Mouse (Mus musculus): Measurements from ENCODE around the gene Tsc22d3. TPM values are rescaled to one million over a fixed set of nuclear protein-coding genes. Genes with fewer than 3 reads are reported as not detected.
A peak's percentile ranks its signal among the peaks of the same experiment; 100 is the strongest.
"Not testable (repeated sequence)": the region's sequence is repeated elsewhere in the genome, so short reads cannot be mapped to it uniquely, and the experiment has no call there.

Tsc22d3 gene
- total RNA-seq, 2 experiments from 2014 or later = 74.0 to 79.1 TPM

DNA sequence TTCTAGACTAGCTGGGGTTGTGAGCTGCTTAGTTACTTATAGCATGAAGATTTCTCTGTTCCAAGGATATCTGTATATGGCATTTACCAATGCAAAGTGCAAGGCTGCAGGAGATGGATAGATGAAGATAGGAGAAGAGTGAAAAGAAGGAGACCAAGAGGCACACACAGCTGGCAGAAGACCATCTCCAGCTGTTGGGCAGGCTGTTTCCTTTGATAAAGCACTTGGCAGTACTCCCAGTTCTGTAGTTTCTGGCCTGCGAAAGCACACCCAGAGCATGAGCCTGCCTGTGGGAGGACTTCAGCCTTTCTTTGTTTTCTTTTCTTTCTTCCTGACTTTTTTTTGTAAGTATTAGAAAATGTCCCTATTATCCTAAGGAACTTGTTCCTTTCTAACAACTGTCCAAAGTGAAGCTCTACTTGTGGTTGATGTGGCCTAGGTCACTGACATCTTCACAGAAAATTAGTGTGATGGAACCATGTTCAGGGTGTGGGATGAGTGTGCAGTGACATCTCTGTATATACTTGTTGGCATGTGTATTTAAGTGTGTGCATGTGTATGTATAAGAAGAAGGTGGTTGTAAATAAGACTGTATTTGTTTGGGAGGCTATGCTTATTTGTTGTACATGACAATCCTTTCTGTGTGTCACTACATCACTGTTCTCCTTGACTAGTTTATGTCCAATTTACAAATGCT lies 32.6 kb downstream of the Tsc22d3 start:
- DNase-seq (ENCODE audit: low spot score in 2 of 2) = no peak

DNA sequence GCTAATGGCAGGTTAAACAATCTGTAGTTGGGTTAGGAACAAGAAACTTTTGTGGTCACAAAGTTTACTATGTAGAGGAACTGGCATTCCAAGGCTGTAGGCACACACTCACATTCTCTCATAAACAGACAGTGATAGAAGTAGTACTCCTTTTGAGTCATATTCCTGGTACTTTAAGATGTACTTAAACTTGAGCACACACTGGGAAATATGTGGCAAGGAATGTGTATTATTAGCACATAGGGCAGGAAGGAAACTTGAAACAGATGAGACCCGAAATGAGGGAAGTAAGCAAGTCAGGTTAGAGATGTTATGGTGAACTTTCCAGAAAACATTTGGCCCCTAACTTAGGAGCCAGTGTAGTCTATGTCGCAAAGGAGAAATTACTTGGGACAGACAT lies 34.7 kb downstream of the Tsc22d3 start:
- DNase-seq (ENCODE audit: low spot score in 2 of 2) = no peak

DNA sequence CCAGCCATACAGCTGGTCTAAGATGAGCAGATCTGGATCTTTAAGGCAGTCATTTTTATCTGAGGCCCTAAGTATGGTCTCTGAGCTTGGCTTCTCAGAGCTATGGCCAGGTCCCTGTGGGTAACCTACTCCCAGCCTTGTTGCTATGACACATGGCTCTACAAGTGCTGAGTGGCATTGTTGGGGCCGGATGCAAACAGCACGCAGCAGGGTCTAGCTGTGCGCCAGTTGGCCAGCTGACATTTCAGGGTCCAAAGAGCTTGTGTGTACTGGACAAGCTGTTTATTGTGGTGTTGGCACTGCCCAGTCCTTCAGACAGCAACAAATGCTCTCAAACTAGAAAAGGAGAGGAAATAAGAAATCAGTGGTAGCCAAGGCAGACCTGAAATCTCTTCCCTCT lies 35.2 kb downstream of the Tsc22d3 start:
- no peak for DNase-seq (ENCODE audit: low spot score in 2 of 2)

DNA sequence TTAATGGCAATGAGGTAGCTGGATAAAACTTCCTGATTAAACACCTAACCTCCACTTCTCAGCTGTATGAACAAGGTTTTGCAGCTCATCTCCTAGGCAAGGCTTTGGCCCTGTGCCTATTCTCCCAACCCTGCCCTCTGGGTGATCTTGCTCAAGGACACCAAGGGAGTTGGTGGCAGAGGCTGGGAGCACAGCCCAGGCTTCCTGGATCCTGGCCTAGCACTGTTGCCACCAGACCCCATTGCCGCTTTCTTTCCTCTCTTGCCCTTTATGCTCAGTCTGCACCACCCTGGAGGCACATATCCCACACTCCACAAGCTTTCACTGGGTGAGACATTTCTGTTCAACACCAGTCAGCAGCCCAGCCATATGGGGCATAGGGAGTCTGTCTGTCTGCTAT lies 35.7 kb downstream of the Tsc22d3 start:
- DNase-seq (ENCODE audit: low spot score in 2 of 2) = no peak

DNA sequence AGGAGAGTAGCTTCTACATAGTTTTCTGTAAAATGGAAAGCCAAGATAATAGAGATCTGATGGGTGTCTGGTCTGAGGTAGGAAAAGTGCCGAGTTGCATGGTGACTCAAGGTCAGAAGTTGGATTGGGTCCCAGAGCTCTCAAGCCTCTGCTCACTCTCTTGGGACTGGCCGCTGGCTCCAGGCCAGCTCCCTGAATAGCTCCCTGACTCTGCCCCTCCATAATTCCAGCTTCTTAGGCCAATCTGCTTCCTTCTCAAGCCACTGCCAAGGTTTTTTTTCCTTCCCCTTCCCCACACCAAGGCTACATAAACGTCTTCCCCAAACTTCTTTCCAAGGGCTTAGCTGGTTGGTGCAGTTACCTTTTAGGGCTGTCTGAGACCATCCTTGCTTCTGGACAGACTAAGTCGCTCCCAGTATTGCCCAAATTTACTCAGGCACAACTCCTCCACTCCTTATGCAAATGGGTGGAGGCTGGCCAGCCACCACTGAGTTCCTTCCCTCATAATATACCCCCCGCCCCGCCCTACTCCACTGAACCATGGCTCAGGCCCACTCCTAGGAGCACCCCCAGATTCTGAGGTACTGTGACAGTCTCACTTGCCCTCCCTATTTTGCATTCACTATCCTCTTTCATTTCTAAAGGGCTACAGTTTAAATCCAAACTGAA lies 42.1 kb downstream of the Tsc22d3 start:
- DNase-seq (ENCODE audit: low spot score in 2 of 2) = peak in 1 of 2 experiments; percentile 12

DNA sequence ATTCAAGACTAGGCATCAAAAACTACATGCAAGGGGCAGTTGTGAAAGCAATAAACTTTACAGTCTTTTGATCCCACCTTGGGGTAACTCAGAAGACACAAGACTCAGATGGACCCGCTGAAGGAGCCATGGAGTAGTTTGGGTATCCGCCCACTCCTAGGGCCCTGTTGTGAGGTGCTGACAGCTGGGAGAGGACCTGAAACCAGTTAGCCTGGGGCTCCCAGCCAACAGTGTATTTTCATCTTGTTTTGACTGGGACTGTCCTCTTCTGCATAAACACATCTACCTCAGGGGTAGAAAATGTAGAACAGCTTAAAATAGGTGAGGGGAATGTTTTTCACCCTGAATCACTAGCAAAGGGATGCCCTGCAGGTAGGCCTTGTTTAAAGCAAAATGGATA lies 44.5 kb downstream of the Tsc22d3 start:
- no peak for DNase-seq (ENCODE audit: low spot score in 2 of 2)

DNA sequence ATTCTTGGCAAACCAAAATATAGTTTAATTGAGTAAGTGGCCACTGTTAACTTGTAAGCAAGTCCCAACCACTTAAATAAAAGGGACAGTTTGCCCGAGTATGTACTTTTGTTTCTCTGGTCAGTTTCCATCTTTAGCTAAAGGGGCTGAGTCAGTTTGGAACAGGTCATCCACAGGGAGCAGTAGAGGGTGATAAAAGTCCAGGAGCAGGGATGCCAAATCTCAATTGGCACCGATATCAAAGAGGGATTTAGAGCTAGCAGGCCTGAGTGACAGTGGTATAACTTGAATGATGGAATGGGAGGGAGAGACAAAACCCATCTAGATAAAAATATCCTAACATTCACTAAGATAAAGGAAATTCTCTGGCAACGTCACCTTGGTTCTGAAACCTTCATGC lies 45.0 kb downstream of the Tsc22d3 start:
- no peak for DNase-seq (ENCODE audit: low spot score in 2 of 2)

DNA sequence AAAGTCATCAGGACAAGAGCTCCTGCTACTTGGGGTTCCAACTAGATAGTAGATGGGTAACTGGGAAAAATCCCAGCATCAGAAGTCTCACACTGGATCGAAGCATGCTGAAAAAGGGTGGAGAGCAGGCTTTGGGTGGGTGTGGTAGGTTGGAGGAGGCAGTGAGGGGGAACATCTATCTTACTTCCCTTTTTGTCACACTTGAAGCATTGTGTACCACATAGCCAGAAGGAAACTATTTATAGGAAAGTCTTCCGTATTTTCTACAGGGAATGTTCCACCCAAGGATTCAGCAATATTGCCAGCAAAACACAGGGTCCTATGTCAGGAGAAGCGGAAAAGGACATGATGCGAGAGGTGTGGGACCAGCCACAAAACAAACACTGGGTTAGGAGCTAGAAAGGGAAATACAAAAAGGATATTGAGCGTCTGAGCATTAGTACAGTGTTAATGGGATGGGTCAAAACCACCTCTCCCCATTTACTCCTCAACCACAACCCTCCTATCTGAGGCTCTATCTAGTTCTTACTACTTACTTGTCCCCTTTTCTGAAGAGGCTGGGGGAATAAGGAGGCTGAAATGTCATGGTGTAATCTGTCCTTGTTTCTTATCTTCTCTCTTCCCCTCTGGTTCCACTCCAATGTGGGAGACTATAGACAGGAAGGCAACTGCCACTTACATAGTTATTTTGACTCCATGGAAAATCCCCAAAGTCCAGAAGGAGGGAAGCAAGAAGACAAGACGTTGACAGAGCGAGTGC lies 52.6 kb downstream of the Tsc22d3 start:
- no peak for DNase-seq (ENCODE audit: low spot score in 2 of 2)

DNA sequence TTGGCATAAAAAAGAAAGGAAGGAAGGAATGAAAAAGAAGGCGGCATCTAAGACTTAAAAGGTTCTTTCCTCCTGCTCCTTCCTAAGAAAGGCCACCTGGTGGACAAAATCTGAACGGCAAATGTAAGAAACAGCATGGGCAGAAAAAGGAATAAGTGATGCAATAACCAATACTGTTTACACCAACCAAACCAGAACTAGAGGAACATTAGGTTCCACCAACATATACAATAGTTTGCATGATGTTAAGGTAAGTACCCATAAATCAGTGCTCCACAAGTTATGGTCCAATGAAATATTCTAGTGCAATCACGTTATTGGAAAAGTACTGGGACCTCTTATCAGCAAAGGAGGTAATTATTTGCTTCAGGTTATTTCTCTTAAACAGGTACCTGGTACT lies 55.7 kb downstream of the Tsc22d3 start:
- no peak for DNase-seq (ENCODE audit: low spot score in 2 of 2)

DNA sequence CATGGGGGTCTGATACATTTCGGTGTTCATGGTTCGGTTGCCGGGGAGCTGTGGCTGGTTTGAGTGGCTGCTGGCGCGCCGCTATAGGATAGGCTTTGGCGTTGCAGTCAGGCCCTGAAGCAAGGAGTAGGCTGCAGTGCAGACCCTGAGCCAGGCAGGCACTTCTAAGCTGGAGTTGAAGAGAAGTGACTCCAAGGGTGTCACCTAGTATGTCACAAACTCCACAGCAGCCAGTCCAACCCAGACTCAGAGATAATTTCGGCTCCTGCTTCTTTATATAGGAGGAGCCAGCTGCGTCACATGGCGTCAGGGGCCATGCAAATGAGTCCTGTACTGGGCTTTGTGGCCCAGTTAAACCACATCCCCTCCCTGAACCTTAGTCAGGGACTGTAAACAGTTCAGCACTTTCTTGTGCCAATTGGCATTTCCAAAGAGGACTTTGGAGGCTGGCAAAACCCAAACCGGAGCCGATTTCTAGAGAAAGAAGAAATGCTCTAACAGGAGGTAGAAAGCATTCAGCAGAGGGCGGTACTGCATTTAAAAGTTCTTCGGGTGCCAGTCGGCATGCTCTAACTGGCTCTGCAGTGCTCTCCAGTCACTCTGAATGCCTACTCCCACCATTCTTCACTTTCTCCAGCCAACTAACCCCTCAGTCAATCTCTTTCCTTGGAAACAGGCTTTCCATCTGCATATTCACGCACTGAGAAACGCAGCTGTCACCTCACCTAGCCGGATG lies 57.4 kb downstream of the Tsc22d3 start:
- peak in 1 of 2 experiments; percentile 37 for DNase-seq (ENCODE audit: low spot score in 2 of 2)

DNA sequence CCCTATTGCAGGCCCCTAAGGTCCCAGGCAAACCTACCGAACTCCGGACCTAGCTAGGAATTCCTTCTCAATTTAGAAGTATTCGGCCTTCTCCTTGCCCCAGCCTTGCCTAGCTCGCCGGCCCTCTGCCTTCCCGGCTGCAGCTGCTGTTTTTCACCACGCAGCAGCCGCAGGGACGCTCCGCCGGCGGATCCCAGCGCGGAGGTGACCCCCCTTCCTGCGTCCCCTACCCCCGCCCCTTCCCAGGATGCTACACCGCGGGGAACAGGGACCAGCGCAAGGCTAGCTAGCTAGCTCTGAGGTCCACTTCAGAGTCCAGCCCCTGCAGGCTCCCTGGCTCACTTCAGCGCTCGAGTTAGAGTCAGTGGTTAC lies 58.0 kb downstream of the Tsc22d3 start:
- DNase-seq (ENCODE audit: low spot score in 2 of 2) = peak in 1 of 2 experiments; percentile 16

DNA sequence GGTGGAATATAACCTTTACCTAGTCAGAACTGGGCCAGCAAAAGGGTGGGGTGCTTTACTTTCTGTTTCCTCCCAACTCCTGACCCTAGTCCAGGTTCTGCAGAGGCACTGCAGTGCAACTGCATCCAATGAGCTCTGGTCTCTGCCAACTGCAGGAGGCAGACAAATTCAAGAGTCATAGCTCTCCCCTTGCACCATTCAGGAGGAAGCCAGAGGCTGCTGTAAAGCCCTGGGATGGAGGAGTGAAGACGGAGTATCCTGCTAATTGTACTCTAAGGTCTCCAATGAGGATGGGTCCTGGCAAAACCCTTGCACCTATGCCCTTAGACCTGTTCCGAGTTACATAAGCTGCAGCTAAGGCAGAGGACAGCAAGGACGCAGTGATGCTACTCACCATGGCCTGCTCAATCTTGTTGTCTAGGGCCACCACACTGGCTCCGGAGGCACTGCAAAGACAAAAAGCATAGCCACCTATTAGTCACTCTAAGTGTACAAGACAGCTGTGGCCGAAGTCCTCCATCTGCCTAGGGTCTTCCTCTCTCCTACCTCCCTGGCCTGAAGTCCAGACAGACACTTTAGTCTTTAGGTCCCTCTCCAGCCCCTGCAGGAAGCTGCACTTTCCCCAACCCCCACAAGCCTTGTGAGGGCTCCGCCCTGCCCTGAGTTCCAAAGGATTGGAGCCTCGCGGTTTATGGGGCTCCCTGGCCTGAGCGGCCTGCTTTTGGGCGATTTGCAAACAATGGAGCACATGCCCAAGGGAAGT lies 58.6 kb downstream of the Tsc22d3 start:
- DNase-seq (ENCODE audit: low spot score in 2 of 2) = no peak

DNA sequence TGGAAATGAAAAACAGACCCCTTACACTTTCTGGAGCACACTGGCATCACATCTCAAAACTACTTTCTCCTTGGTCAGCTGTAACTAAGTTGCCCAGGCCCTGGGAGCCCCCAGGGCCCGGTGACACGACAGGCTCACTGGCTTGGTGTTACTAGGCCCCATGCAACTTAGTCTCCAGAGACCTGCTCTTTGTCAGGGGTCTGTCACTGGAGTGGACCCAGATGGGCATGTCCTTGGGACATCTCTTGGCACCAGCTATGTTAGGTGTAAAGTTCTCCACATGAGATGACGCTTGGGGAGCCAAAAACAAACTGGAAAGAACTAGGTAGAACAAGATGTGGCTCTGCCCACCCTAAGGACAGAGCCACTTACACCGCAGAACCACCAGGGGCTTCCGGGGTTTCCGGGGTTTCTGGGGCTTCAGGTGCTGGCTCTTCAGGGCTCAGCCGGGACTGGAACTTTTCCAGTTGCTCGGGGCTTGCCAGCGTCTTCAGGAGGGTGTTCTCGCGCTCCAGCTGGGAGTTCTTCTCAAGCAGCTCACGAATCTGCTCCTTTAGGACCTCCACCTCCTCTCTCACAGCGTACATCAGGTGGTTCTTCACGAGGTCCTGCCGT lies 59.9 kb downstream of the Tsc22d3 start:
- DNase-seq (ENCODE audit: low spot score in 2 of 2) = no peak

DNA sequence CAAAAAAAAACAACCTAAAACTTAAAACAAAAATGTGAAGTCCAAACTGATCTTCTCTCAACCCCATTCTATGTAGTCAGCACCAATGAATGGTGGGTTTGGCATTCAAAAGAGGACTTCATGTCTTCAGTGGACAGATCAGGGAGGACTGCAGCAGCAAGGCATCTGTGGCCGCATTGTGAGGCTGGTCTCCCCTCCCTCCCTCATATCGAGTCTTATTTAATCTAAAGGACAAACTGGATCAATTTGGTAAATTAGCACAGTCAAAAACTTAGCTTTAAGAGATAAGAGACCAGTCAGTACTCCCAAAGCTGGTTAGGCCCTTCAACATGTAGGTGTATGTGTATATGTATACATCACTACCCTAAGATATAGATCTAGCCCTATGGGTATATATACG lies 60.6 kb downstream of the Tsc22d3 start:
- DNase-seq (ENCODE audit: low spot score in 2 of 2) = not testable (repeated sequence)

DNA sequence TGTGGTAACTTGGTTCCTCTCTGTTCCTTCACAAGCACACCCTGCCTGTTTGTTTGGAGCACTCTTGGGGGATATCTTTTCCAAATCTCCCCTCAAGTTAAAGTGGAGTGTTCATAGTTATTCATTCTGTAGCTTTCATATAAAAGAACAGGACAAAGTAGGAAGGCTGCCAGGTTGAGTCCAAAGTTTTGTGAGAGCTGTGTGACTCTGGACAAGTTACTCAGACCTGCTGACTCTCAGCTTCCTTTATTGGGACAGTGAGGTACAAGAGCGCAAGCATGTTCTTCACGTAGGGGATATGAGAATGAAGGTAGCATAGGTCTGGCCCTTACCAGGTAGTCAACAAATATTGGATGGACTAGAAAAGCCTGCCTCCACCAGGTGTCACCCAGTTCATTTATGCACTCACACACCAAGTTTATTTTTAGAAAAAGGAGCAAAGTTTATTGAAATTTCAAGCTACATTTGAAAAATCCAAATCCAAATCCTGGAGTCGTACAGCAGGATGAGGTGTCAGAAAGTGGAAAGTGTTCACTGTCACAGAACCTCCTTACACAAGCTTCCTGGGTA lies 61.3 kb downstream of the Tsc22d3 start:
- DNase-seq (ENCODE audit: low spot score in 2 of 2) = no peak

DNA sequence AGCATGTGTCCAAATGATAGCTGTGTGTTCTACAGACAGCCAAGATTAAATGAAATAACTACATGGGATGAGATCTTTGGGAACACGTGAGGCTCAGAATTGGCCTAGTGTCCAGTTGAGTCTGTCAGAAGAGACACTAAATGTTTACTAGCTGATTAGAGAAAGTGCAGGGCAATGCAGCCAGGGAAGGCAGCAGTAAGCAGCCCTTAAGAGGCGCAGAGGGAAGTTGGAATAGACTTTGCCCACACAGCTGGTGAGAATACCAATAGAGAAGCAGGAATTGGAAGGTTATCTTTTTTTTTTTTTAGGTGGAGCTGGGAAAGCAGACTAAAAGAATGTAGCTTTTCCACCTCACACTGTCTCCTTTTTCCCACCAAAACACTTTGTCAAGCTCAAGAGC lies 61.8 kb downstream of the Tsc22d3 start:
- DNase-seq (ENCODE audit: low spot score in 2 of 2) = no peak

DNA sequence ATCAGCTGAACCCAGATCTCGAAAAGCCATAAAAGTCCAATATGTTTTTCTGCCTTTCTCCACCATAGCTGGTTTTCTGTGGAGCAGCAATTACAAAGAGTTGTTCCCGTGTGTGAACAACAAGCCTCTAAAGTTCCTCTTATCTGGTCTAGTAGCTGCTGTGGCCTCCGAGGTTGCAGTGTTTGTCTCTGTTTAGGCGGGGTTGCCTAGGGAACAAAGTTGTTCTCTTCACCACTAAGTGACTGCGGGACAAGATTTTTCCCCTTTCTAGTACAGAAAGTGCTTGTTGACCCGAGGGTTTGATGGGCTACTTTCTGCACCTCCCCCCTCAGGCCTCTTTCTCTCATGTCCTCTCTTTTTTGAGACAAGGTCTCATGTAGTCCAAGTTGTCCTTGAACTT lies 62.8 kb downstream of the Tsc22d3 start:
- DNase-seq (ENCODE audit: low spot score in 2 of 2) = no peak

DNA sequence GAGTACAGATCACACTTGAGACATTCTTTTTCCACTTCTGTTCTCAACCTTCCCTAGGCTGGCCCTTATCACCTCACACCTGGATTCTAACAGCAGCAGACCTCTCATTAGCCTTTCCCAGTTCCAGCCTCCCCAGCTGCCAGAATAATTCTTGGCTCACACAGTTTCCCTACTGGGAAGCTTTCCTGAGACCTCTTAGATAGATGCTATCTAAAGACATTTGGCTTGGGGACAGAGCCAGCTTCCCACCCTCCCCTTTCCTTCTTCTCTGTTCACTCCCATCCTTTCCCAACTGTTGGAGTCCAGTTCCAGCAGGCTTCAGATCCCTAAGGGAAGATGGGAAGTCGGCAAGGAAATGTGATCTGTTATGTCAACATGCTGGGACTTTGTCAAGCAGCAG lies 65.0 kb downstream of the Tsc22d3 start:
- DNase-seq (ENCODE audit: low spot score in 2 of 2) = no peak

DNA sequence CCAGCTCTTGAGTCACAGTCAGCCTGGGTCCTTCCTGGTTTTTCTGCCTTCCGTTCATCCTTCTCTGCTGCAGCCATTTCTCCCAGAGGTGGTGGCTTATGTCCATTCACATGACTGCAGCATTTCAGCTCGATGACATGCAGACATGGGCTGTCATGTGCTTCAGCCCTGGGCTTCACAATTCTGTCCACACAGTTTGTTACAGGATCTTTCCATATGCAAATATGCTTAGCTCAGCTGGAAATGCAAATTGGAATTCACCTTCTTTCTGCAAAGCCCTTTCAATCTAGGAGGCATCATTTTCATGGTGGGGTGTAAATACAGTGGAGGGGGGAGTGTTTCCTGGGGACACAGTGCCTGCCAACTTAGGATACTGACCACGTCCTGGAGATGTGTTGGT lies 66.2 kb downstream of the Tsc22d3 start:
- no peak for DNase-seq (ENCODE audit: low spot score in 2 of 2)

DNA sequence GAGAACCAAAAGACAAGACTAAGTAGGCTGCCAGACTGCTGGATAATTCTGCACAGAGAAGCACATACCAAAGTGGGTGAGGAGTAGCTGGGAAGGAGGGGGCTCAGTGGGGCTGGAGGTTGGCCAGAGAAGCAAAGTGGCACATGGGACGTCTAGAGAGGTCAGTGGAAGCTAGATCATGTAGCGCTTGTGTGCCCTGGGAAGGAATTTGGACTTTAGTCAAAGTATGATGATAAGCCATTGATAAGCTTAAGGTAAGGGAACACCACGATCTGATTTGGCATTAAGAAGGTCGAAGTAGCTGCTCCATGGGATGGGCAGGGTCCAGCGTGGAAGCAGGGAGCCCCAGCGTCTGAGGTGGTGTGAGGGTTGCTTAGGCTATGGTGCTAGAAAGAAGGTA lies 68.1 kb downstream of the Tsc22d3 start:
- DNase-seq (ENCODE audit: low spot score in 2 of 2) = no peak
